Mouse (Mus musculus) right cerebral cortex, adult 2 months (tissue): ENCODE measurements around the gene Dvl2.

Source experiments
- DNase-seq, 2 experiments: peaks; one replicate each; pipeline ENCODE4 v3.0.0; 2021 to 2022; ENCODE audit warnings: low spot score in 2 of 2

Gene Dvl2

DNA sequence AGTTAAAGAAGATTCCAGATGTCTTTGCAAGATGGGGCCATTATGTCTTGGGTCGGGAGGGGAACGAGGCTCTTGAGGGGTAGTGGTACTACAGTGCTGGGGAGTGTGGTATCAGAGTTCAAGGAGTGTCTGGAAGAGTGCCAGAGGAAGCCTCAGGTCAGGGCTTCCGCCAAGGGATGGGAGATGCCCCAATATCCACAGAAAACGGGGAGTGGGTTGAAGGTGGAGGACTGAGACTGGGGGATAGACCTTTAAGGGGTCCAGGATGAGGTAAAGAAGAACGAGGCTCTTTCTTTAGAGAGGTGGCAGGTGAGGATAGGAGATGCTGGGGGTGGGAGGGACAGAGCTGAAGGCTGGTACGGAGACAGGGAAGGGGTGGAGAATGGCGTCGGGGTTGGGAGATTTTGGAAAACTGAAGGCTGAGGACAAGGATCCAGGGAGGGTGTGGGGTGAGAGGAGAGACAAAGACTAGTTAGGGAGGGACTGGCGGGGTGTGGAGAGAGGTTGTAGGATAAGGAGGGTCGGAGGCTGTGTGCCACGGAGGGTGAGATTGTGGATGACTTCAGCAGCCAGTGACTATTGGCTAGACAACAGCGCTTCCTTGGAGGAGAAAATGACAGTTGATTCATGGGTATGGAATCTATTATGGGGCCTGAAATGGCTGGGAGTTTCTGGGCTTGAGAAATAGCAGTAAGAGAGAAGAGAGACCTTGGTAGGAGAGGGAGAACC lies 28.2 kb downstream of the Dvl2 start:
- DNase-seq, result no peak

- peak; percentile 87 to 89 for DNase-seq
These were observed 28.9 kb downstream of the Dvl2 start for GRCm38 (mm10) chr11:70029130-70029801.

DNA sequence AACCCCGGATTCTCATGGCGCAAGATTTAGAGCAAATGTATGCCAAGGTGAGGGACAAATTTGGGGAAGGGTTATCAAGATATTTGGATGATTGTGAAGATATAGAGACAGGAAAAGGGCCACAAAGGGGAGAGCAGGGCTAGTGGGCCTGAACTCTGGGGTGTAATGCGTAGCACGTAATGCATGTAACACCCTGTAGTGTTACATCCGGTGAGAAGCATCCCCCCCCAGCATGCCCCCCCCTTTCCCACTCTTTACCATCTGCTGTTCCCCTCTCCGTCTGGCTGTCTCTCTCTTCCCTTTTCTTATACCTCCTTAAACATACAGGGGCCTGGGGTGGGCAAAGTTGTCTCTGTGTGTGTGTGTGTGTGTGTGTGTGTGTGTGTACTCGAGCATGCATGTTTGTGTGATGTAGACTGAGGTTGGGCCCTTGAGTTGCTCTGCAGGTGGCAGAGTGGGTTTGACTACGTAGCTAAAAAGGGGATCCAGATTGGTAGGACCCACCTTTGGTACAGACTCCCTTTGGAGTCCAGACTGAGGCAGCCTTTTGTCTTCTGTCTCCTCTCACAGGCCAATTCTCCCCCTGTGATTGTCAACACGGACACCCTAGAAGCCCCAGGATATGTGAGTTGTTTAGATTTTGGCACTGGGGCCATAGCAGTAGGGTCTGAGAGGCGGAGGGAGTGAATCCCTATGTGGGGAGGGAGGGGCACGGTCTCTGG lies 29.6 kb downstream of the Dvl2 start:
- no peak for DNase-seq

- no peak for DNase-seq
These were observed 30.4 kb downstream of the Dvl2 start for GRCm38 (mm10) chr11:70030651-70031320.

- DNase-seq, result no peak
These were observed 30.9 kb downstream of the Dvl2 start for GRCm38 (mm10) chr11:70031321-70031670.

DNA sequence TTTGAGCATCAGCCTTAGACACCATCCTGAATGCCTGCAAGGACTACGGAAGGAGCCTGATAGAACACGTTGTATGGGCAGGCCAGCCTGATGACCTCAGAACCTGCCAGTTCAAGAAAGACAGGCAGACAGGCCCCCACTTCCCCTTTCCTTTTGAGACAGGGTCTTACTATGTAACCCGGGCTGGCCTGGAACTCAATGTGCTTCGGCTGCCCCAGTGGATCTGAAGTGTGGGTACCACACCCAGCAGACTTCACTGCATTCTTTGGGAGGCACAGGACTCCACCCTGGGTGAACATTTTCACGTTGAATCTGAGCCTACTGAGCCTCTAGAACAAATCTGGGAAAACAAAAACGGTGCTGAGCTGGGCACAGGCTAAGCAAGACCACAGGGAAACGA lies 37.8 kb downstream of the Dvl2 start:
- no peak for DNase-seq

DNA sequence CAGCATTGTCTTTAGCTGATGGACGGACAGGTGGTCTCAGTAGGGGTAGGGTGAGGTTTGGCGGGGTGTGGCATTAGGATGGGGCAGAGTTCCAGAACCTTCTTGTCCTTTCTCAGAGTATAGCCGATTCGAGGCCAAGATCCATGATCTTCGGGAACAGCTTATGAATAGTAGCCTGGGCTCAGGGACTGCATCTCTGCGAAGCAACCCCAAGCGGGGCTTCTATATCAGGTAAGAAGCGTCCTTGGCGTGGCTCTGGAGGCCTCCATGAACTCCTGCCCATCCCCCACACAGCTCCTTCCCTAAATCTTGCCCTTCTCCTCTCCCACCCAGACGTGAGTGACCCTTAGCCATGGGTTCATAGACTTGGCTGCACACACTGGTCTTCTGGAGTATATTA lies 39.2 kb downstream of the Dvl2 start:
- DNase-seq, result no peak

DNA sequence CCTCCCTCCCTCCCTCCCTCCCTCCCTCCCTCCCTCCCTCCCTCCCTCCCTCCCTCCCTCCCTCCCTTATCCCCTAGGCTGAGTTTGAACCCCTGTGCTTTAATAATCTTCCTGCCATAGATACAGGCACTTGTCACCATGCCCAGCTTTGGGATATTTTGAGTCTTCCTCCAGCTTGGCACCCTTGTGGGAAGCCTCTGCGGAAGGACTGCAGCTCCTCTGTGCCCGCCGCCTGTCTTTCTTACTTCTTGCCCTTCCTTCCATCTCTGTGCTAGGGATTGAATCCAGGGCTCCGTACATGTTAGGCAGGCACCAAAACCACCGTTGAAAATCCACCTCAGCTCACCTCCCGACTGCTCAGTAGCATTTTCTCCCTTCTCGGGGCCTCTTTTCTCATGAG lies 39.8 kb downstream of the Dvl2 start:
- DNase-seq, result no peak

GRCm38 (mm10) chr11:70042309-70043085 lies 42.1 kb downstream of the Dvl2 start:
- no peak for DNase-seq

- no peak for DNase-seq
These were observed 43.3 kb downstream of the Dvl2 start for GRCm38 (mm10) chr11:70043665-70044064.

GRCm38 (mm10) chr11:70045435-70045834 lies 45.0 kb downstream of the Dvl2 start:
- DNase-seq, result no peak

GRCm38 (mm10) chr11:70049366-70049765 lies 49.0 kb downstream of the Dvl2 start:
- DNase-seq, result no peak

GRCm38 (mm10) chr11:70049816-70050215 lies 49.4 kb downstream of the Dvl2 start:
- peak in 1 of 2 experiments; percentile 49 for DNase-seq

DNA sequence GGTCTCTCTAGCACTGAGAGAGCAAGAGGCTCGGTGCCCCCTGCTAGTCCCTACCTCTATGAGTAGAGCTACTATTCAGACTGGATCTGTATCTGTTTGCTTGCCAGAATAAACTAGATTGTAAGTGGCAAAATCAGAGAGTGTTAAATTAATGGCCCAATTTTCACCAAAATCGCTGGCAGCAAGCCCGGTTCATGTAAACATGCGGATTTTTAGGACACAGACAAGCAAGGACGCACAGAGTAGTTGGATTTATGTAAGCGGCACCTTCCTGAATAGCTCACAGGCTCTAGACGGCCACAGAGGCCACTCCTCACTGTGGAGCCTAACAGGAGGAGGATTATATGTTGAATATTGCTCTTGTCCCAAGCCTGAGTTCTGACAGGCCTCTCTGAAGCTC lies 52.8 kb downstream of the Dvl2 start:
- no peak for DNase-seq

GRCm38 (mm10) chr11:70053898-70054570 lies 53.6 kb downstream of the Dvl2 start, which contains the start of gene Asgr1:
TSS of gene Asgr1 (plus strand) at chr11:70054085.
- DNase-seq, result no peak

DNA sequence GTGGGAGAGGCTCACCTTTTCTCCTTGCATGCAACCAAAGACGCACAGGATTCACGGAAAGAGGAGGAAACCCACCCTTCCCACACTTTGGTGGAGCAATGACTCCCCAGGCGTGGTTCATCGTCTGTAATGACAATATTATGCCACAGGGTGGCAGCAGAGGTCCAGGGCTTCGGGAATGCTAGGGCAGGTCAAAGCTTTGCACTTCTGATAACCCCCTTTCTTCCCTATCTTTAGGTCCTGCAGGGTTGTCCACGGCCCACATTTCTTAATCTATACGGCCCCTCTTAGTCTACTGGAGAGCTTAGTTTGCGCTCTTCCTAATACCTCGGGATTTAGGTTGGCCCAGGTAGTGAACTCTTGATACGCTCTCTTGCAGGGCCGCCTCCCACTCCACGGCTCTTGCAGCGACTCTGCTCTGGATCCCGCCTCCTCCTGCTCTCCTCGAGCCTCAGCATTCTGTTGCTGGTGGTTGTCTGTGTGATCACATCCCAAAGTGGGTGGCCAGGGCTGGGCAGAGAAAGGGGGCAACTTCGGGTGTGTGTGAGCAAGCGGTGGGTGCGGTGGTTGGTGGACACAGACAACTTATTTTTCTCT lies 55.3 kb downstream of the Dvl2 start:
- peak; percentile 59 to 81 for DNase-seq

- DNase-seq, result no peak
These were observed 57.4 kb downstream of the Dvl2 start for GRCm38 (mm10) chr11:70057805-70058204.

- DNase-seq, result no peak
These were observed 59.5 kb downstream of the Dvl2 start for GRCm38 (mm10) chr11:70059930-70060329.
